Mouse (Mus musculus): Measurements from ENCODE around the gene Tbx5. TPM values are rescaled to one million over a fixed set of nuclear protein-coding genes. Genes with fewer than 3 reads are reported as not detected.
A peak's percentile ranks its signal among the peaks of the same experiment; 100 is the strongest.

Gene Tbx5
- polyA plus RNA-seq, 1 experiment from 2014 or later: not detected

DNA sequence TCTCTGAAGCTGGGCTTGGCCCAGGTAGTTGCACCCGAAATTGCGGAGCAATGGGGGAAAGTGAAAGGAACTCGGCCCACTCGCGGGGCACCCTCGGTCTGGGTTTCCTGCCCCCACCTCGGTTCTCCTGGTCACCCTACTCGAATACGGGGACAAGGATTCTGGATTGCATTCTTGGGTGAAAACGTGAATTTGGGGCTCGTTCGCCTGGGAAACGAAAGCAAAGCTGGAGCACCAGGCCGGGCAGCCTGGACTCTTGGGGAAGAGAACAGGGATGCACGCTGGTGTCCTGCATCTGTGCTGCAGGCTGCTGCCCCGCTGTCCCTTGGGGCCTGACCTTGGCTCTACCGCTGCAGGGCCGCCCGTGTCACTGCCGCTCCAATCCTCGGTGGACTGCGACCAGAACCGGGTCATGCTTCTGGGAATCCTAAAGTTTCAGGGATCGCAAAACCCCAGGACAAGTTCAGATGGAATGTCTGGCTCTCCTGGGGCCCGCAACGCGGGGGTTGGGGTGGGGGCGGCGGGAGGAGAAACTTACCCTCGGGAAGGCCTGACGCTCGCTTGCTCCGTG, 1.2 kb upstream of the Tbx5 start:
- no peak overlapping the region for H3K27ac ChIP-seq (ENCODE audit: low read depth, low read length)
- peaks cover 92% of the 10 kb centered on the region for H3K27me3 ChIP-seq (ENCODE audit: control insufficient read depth, insufficient read depth, low read length)
- under 1% methylated on average over 33 of the region's 33 CpGs for WGBS
- H3K4me3 ChIP-seq (ENCODE audit: low read depth, low read length): no peak overlapping the region
- H3K4me2 ChIP-seq (replicated peaks; ENCODE audit: low read depth, low read length): no peak overlapping the region
- H3K36me3 ChIP-seq (ENCODE audit: control insufficient read depth, insufficient read depth, low read length): no peaks in the 10 kb centered on the region
- no peaks in the 10 kb centered on the region for H3K9me3 ChIP-seq (ENCODE audit: control insufficient read depth, low read length)
- DNase-seq (ENCODE audit: low spot score) (no peak), ATAC-seq (ENCODE audit: low FRiP score) (no peak)
- no peaks in the 10 kb centered on the region for H3K4me1 ChIP-seq (replicated peaks; ENCODE audit: control insufficient read depth, insufficient read depth, low read length)
- H3K9ac ChIP-seq (ENCODE audit: low read depth, low read length): no peak overlapping the region

DNA sequence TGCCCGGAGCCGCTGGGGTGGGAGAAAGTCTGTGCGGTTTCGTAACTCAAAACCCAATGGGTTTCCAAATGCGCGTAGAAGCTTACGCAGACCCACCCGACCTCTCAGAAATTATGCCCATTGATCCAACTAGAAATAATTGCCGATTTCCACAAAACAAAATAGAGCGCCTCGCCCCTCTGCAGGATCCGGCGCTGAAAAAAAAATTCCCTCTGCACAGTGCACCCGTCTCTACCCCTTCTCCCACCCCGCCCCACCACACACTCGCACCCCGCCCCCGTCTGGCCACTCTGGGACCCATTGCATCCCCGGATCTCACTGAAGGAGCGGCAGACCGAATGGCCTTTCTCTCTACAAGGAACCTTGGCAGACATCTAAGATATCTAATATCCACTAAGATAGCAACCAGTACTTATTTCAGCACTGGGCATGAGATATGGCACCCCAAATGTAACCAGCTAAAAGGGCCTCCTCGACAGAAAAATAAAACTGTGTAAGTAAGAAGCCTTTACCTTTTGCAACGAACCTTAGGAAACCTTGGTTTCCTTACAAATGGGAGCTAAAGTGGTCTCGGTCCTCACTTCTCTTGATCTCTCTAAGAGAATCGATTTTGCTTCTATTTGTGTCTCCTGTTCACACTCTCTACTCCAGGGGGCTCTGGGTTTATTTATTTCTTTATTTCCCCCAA, 533 bp upstream of the Tbx5 start:
- Histone ChIP-seq H3K4me1 (replicated peaks; ENCODE audit: control insufficient read depth, insufficient read depth, low read length) (no peaks in the 10 kb centered on the region), H3K27me3 (ENCODE audit: control insufficient read depth, insufficient read depth, low read length) (peaks cover 92% of the 10 kb centered on the region), H3K9me3 (ENCODE audit: control insufficient read depth, low read length) (no peaks in the 10 kb centered on the region), H3K27ac (ENCODE audit: low read depth, low read length) (no peak overlapping the region), H3K4me2 (replicated peaks; ENCODE audit: low read depth, low read length) (no peak overlapping the region), H3K36me3 (ENCODE audit: control insufficient read depth, insufficient read depth, low read length) (no peaks in the 10 kb centered on the region), H3K4me3 (ENCODE audit: low read depth, low read length) (no peak overlapping the region), H3K9ac (ENCODE audit: low read depth, low read length) (no peak overlapping the region)
- ATAC-seq (ENCODE audit: low FRiP score): no peak
- WGBS: under 1% methylated on average over 25 of the region's 25 CpGs
- DNase-seq (ENCODE audit: low spot score): peak; percentile 61

DNA sequence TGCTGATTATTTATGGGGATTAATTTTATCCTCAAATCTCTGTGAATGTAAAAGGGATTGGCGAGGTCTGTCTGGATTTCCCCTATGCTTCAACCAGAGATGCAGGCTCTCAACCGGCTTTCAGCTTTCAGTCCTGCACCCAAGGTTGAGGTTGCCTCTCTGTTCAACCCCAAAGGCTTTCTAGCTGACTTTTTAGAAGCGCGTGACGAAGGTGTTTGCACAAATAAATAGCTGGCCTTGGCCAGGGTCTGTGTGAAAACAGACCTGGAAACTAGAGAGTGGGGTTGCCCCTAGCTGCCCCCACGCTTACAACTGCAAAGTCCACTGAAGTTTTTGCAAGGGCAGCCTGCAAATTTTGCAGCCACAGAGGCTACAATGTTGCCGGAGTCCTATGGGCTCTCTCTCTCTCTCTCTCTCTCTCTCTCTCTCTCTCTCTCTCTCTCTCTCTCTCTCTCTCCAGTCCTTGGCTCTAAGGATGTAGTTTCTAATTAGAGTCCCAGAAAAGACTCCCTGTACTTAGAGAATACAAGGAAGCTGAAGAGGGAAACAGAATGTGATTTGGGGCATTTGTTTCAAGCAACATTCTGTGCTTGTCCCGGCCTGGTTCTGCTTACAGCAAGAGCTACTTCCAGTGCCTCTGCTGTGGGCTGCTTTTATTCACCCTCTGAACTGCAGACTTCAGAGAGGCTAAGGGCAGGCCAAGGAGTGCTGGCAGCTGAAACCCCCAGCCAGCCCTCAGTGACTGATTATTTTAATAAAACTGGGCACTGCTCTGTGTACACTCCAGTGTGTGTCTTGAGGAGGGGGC, 959 bp downstream of the Tbx5 start:
- H3K9me3 ChIP-seq (ENCODE audit: control insufficient read depth, low read length): no peaks in the 10 kb centered on the region
- H3K4me2 ChIP-seq (replicated peaks; ENCODE audit: low read depth, low read length): no peak overlapping the region
- H3K36me3 ChIP-seq (ENCODE audit: control insufficient read depth, insufficient read depth, low read length): no peaks in the 10 kb centered on the region
- H3K4me1 ChIP-seq (replicated peaks; ENCODE audit: control insufficient read depth, insufficient read depth, low read length): no peaks in the 10 kb centered on the region
- no peak overlapping the region for H3K27ac ChIP-seq (ENCODE audit: low read depth, low read length)
- peak; percentile 45 for DNase-seq (ENCODE audit: low spot score)
- no peak overlapping the region for H3K9ac ChIP-seq (ENCODE audit: low read depth, low read length)
- ATAC-seq (ENCODE audit: low FRiP score): no peak
- WGBS: under 1% methylated on average over 8 of the region's 8 CpGs
- H3K27me3 ChIP-seq (ENCODE audit: control insufficient read depth, insufficient read depth, low read length): peaks cover 94% of the 10 kb centered on the region
- no peak overlapping the region for H3K4me3 ChIP-seq (ENCODE audit: low read depth, low read length)

DNA sequence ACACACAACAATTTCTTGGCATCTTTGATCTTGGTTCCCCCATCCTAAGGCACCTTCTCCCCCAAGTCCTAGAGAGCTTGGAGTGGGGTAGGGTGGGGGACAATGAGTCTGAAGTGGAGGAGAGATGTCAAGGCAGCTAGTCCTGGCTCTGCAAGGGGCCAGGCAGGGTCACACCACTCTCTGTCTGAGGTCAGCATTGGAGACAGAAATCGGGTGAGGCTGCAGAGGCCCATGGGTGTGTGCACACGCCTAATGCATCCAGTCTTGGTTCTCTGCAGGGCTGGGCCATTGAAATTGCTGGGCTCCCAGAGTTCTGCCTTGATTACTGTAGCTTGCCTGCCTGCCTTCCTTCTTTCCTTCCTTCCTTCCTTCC, 1.5 kb downstream of the Tbx5 start:
- Histone ChIP-seq H3K9me3 (ENCODE audit: control insufficient read depth, low read length) (no peaks in the 10 kb centered on the region), H3K27ac (ENCODE audit: low read depth, low read length) (no peak overlapping the region), H3K4me2 (replicated peaks; ENCODE audit: low read depth, low read length) (no peak overlapping the region), H3K4me1 (replicated peaks; ENCODE audit: control insufficient read depth, insufficient read depth, low read length) (no peaks in the 10 kb centered on the region), H3K9ac (ENCODE audit: low read depth, low read length) (no peak overlapping the region), H3K4me3 (ENCODE audit: low read depth, low read length) (no peak overlapping the region), H3K36me3 (ENCODE audit: control insufficient read depth, insufficient read depth, low read length) (no peaks in the 10 kb centered on the region), H3K27me3 (ENCODE audit: control insufficient read depth, insufficient read depth, low read length) (peaks cover 94% of the 10 kb centered on the region)
- 0% methylated on average over 2 of the region's 2 CpGs for WGBS
- ATAC-seq (ENCODE audit: low FRiP score): no peak
- DNase-seq (ENCODE audit: low spot score): peak; percentile 43

DNA sequence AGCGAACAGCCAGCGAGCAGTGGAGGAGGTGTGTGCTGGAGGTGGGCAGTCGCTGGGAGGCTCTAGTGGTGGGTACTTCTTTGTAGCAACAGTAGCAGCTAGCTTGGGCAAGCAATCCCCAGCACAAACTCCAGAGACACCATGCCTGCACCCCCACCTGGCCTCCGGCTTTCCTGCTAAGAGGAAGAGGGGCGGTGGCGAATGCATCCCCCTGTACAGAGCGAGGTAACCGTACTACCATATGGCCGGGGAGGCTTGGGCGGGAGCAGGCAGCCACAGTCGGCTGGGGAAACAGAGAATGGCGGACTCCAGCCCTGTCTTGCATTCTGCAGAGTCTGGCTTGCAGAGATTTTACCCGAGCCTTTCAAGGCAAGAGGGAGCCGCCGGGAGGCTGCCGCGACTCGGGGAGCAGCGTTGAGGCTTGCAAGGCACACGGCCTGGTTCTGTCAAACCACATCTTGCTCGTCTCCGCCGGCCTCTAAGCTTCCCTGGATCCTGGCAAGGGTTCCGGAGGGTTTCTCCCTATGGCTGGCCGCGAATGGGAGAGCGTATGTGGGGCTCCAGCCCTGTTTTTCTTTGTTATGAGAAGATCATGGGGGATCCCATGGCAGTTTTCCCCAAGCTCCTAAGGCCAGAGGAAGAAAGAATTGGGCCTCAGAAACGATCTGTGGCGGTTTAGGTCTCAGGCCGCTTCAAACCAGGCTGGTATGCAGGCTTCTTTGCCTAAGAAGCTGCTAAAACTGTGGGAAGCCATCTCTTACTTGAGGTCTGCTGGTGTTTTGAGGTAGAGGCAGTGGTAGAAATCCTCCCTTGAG, 2.8 kb downstream of the Tbx5 start:
- ATAC-seq (ENCODE audit: low FRiP score) (no peak), DNase-seq (ENCODE audit: low spot score) (peak; percentile 62)
- no peak overlapping the region for H3K27ac ChIP-seq (ENCODE audit: low read depth, low read length)
- no peak overlapping the region for H3K4me2 ChIP-seq (replicated peaks; ENCODE audit: low read depth, low read length)
- H3K9ac ChIP-seq (ENCODE audit: low read depth, low read length): no peak overlapping the region
- peaks cover 94% of the 10 kb centered on the region for H3K27me3 ChIP-seq (ENCODE audit: control insufficient read depth, insufficient read depth, low read length)
- H3K4me1 ChIP-seq (replicated peaks; ENCODE audit: control insufficient read depth, insufficient read depth, low read length): no peaks in the 10 kb centered on the region
- under 1% methylated on average over 30 of the region's 30 CpGs for WGBS
- no peaks in the 10 kb centered on the region for H3K36me3 ChIP-seq (ENCODE audit: control insufficient read depth, insufficient read depth, low read length)
- no peak overlapping the region for H3K4me3 ChIP-seq (ENCODE audit: low read depth, low read length)
- H3K9me3 ChIP-seq (ENCODE audit: control insufficient read depth, low read length): no peaks in the 10 kb centered on the region

DNA sequence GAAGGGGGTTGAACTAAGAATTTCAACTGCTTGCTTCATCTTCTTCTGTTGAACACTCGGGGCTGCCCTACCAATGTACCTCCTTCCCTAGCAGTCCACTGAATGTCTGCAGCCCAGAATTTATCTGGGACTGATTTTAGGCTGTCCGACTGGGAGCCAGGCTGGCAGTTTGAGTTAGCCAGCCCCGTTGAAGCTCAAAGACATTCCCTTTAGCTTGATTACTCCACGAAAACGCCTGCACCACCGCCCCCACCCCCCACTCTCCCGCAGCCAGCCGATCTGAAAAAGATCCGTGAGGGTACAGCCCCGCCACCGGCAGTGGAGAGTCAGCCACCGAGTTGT, 3.4 kb downstream of the Tbx5 start:
- Histone ChIP-seq H3K4me2 (replicated peaks; ENCODE audit: low read depth, low read length) (no peak overlapping the region), H3K9ac (ENCODE audit: low read depth, low read length) (no peak overlapping the region), H3K27ac (ENCODE audit: low read depth, low read length) (no peak overlapping the region), H3K27me3 (ENCODE audit: control insufficient read depth, insufficient read depth, low read length) (peaks cover 95% of the 10 kb centered on the region), H3K36me3 (ENCODE audit: control insufficient read depth, insufficient read depth, low read length) (no peaks in the 10 kb centered on the region), H3K4me3 (ENCODE audit: low read depth, low read length) (no peak overlapping the region), H3K4me1 (replicated peaks; ENCODE audit: control insufficient read depth, insufficient read depth, low read length) (no peaks in the 10 kb centered on the region), H3K9me3 (ENCODE audit: control insufficient read depth, low read length) (no peaks in the 10 kb centered on the region)
- ATAC-seq (ENCODE audit: low FRiP score) (no peak), DNase-seq (ENCODE audit: low spot score) (no peak)
- WGBS: 1% methylated on average over 12 of the region's 12 CpGs

DNA sequence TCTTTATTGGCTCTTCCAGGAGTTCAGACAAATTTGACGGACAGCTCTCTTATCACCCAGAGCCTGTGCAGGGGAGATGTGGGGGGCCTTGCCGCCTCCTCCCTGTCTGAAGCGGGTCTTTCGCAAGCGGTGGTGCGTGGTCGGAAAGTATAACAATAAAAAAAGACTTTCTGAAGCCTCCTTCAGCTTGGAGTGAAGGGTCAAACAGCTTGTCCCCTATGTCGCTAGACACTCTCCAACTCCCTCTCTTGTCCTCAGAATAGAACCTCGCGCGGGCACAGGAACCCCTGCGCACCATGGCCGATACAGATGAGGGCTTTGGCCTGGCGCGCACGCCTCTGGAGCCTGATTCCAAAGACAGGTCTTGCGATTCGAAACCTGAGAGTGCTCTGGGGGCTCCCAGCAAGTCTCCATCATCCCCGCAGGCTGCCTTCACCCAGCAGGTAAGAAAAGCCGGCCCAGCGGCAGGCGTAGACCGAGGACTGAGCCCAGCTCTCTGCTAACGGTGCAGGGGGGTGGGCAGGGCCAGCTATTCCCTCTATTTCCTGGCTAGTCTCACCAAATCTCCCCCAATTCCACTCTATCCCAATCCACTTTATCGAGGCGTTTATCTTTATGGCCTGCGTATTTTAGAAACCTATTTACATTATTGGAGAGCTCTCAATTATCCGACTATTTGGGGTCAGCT, 4.3 kb downstream of the Tbx5 start:
- peaks cover 95% of the 10 kb centered on the region for H3K27me3 ChIP-seq (ENCODE audit: control insufficient read depth, insufficient read depth, low read length)
- H3K27ac ChIP-seq (ENCODE audit: low read depth, low read length): no peak overlapping the region
- H3K9me3 ChIP-seq (ENCODE audit: control insufficient read depth, low read length): no peaks in the 10 kb centered on the region
- H3K4me3 ChIP-seq (ENCODE audit: low read depth, low read length): no peak overlapping the region
- no peak overlapping the region for H3K4me2 ChIP-seq (replicated peaks; ENCODE audit: low read depth, low read length)
- H3K36me3 ChIP-seq (ENCODE audit: control insufficient read depth, insufficient read depth, low read length): no peaks in the 10 kb centered on the region
- DNase-seq (ENCODE audit: low spot score): peak; percentile 59
- no peak for ATAC-seq (ENCODE audit: low FRiP score)
- H3K9ac ChIP-seq (ENCODE audit: low read depth, low read length): no peak overlapping the region
- under 1% methylated on average over 28 of the region's 28 CpGs for WGBS
- H3K4me1 ChIP-seq (replicated peaks; ENCODE audit: control insufficient read depth, insufficient read depth, low read length): no peaks in the 10 kb centered on the region

DNA sequence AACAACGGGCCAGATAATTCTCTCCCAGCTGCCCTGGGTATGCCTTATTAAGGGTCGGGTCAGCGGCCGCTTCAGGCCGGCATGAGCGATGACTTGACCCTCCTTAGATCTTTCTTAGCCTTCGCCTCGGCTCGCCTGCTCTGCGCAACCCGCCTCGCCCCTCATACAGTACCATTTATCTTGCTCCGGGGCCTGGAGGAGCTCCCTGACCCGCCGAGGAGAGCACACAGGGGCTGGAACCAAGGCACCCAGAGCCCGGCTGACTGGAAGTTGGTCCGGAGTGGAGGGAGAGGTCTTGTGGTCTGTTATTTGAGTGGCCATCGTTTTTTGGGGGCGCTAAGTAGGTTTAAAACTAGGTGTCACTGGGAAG, 4.8 kb downstream of the Tbx5 start:
- under 1% methylated on average over 19 of the region's 19 CpGs for WGBS
- no peak for DNase-seq (ENCODE audit: low spot score)

More for the DNA sequence above, 4.8 kb downstream of the Tbx5 start:
- H3K4me3 ChIP-seq (ENCODE audit: low read depth, low read length): no peak overlapping the region
- H3K27ac ChIP-seq (ENCODE audit: low read depth, low read length): no peak overlapping the region
- no peak overlapping the region for H3K9ac ChIP-seq (ENCODE audit: low read depth, low read length)
- ATAC-seq (ENCODE audit: low FRiP score): no peak
- H3K4me1 ChIP-seq (replicated peaks; ENCODE audit: control insufficient read depth, insufficient read depth, low read length): no peaks in the 10 kb centered on the region
- peaks cover 95% of the 10 kb centered on the region for H3K27me3 ChIP-seq (ENCODE audit: control insufficient read depth, insufficient read depth, low read length)
- H3K4me2 ChIP-seq (replicated peaks; ENCODE audit: low read depth, low read length): no peak overlapping the region
- H3K36me3 ChIP-seq (ENCODE audit: control insufficient read depth, insufficient read depth, low read length): no peaks in the 10 kb centered on the region
- H3K9me3 ChIP-seq (ENCODE audit: control insufficient read depth, low read length): no peaks in the 10 kb centered on the region
